Mouse (Mus musculus): ENCODE results near the gene Ermard.

Gene Ermard

DNA sequence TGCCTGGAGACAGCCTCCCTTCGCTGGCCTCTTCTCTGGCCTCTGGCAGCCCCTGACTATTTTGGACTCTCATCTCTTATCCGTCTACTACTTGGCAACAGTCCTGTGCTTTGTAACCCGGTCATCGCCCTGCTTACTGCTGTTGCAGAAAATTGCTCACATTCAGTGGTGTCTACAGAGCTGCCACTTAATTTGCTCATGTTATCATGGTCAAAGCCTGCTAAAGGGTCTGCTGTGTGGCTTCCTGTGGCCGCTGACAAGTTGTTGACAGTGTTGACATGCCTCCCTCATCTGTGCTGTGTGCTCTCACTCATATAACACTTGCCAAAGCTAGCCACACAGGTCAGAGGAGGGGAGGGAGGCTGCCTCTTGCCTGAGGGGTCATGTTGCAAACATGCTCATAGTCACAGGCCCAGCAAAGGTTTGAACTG lies 17.2 kb downstream of the Ermard start:
- POLR2A ChIA-PET, result interaction anchor here in 1 of 4 experiments (0.9 to 1.7 kb wide), 3 partner anchors 11 to 338 kb away, joined by 3 read pairs; partner anchors contain the start of gene Fam120b
- CTCF ChIA-PET, result no interaction called here

- POLR2A ChIA-PET, result interaction anchor here in 2 of 4 experiments (1.3 to 1.7 kb wide), 2 partner anchors 34 to 321 kb away, joined by 3 to 4 read pairs; no protein-coding TSS in a partner anchor
- CTCF ChIA-PET, result interaction anchor here in 1 of 4 experiments (1.2 kb wide), 1 partner anchor 14 kb away, joined by 3 read pairs; no protein-coding TSS in a partner anchor
These were observed 18.6 kb downstream of the Ermard start for GRCm38 (mm10) chr17:15059646-15060045.

- CTCF ChIA-PET, result no interaction called here
- POLR2A ChIA-PET, result interaction anchor here in 1 of 4 experiments (1.7 kb wide), 1 partner anchor 321 kb away, joined by 3 read pairs; no protein-coding TSS in a partner anchor
These were observed 19.3 kb downstream of the Ermard start for GRCm38 (mm10) chr17:15060356-15060755.

DNA sequence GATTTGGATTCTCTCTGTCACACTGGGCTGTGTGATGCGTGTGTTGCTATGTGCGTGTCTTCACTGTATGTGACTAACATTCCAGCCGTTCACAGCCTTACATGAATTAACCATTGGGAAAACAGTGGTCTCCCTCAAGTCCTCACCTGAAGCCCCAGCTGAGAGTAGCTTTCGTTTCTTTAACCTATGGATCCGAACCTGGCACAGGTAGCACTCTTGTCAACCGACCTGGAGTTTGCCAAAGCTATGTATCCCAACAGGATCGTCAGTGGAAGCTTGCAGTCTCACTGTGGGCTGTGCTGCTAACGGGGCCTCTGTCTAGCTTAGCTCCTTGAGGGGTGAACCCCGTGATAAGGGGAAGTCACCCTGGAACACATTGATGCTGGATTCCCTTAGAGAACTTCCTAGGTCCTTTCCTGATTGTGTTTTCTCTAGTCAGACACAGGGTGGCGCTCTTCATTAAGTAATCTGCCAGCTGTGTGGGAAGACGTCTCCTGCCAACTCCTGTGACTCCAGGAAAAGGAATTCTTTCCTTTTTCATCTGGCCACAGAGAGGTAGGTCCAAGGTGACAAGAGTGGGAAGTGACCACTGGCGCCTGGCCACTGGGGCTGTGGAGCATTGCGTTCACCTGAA lies 24.5 kb downstream of the Ermard start:
- CTCF ChIA-PET, result interaction anchor here (0.6 to 2.8 kb wide), 19 partner anchors 15 to 411 kb away, joined by 3 to 16 read pairs (median 5); partner anchors contain the start of genes Dll1 (in 1 of the 4) and Fam120b (in 1 of the 4)

GRCm38 (mm10) chr17:15066066-15066465 lies 25.1 kb downstream of the Ermard start:
- CTCF ChIA-PET, result interaction anchor here in 3 of 4 experiments (0.6 to 2.8 kb wide), 16 partner anchors 15 to 460 kb away, joined by 3 to 16 read pairs (median 6); partner anchors contain the start of genes Dll1 (in 1 of the 3) and Fam120b (in 1 of the 3)
- POLR2A ChIA-PET, result interaction anchor here in 3 of 4 experiments (0.6 to 4.7 kb wide), 12 partner anchors 9 to 407 kb away, joined by 3 to 37 read pairs (median 4); partner anchors contain the start of gene Dll1 (in 1 of the 3)

More for the DNA sequence above, 24.5 kb downstream of the Ermard start:
- POLR2A ChIA-PET, result interaction anchor here in 3 of 4 experiments (0.6 to 4.7 kb wide), 15 partner anchors 10 to 408 kb away, joined by 3 to 37 read pairs (median 4); partner anchors contain the start of gene Dll1 (in 1 of the 3)

GRCm38 (mm10) chr17:15066911-15067310 lies 25.9 kb downstream of the Ermard start:
- POLR2A ChIA-PET, result interaction anchor here in 2 of 4 experiments (0.7 to 4.7 kb wide), 6 partner anchors 10 to 329 kb away, joined by 3 to 37 read pairs (median 4); partner anchors contain the start of gene Dll1 (in 1 of the 2)
- CTCF ChIA-PET, result interaction anchor here in 2 of 4 experiments (1.6 to 2.8 kb wide), 5 partner anchors 232 to 406 kb away, joined by 6 to 16 read pairs (median 10); partner anchors contain the start of gene Dll1 (in 1 of the 2)

DNA sequence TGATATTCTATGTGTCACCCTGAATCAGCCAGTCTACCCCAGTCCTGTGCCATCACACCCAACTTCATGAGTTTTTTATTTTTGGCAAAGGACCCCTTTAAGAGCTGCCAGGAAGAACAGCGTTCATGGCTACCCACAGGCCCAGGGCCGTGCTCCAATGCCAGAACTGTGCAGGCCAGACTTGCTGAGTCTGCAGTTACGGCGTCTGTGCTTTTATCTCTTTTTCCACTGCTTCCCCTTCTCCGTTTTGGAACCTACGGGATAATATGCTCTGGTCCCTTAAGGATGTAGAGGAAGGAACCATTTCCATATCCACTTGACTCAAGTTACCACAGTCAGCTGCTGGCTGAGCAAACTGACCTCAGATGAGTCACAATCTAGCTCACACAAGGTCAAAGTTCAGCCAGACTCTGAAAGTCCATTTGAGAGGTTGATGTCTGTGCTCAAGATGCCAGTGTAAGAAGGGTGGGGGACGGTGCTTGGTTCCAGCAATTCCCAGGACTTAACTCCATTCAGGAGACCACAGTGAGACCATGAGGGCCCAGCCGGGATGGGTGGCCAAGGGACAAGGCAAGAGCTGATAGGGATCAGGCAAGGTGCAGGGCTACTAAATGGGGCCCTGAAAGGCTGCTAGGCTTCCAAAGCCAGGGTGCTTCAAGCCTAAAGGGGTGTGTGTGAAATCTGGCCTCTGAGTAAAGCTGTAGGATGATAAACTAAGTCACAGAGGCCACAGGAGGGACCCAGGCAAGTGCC lies 27.2 kb downstream of the Ermard start:
- POLR2A ChIA-PET, result interaction anchor here in 3 of 4 experiments (0.6 to 4.7 kb wide), 13 partner anchors 9 to 496 kb away, joined by 3 to 37 read pairs (median 3); partner anchors contain the start of genes Dll1 (in 1 of the 3), Fam120b (in 1 of the 3) and Prdm9 (in 1 of the 3)

DNA sequence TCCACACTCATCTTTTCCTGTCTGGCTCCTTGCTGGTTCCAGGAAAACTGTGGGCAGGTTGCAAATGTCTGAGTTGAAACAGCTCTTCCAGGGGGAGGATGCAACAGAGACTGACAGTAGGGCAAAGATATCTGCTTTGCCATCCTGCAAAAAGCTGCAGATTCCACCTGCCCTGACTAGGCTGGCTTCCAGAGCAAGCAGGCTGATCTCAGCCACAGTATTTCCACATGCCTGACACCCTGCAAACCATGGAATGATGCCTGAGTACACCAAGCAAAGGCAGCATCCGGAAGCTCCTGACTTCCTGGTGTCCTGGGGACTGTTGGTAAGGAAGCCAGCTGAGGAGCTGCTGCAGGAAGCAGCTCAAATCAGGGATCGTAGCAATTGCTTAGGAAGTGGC lies 28.1 kb downstream of the Ermard start:
- ChIA-PET POLR2A (interaction anchor here (0.6 to 4.7 kb wide), 7 partner anchors 11 to 495 kb away, joined by 3 to 37 read pairs (median 3); partner anchors contain the start of genes Dll1 (in 1 of the 4), Fam120b (in 1 of the 4) and Prdm9 (in 1 of the 4)), CTCF (interaction anchor here in 1 of 4 experiments (0.7 to 0.9 kb wide), 2 partner anchors 308 to 387 kb away, joined by 3 to 7 read pairs; no protein-coding TSS in a partner anchor)

More for the DNA sequence above, 27.2 kb downstream of the Ermard start:
- CTCF ChIA-PET, result interaction anchor here in 2 of 4 experiments (0.6 to 0.9 kb wide), 3 partner anchors 309 to 404 kb away, joined by 3 to 7 read pairs (median 3); no protein-coding TSS in a partner anchor

DNA sequence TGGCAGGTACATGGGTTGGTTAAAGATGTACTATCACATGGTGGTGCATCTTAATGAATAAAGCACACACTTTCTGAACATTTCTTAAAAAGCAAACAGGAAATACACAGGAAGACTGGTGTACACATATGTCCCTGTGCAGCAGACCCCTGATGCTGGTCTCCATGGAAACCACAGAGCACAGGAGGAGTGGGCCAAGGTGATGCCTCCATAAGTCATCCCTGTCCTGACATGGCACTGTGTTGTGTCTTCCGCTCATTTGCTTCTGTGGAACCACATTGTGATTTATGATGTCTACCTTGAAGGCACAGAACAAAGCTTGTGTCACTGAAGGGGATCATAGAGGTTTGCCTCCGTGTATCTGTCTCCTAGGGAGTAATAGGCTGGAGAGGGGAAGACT lies 31.2 kb downstream of the Ermard start:
- ChIA-PET CTCF (no interaction called here), POLR2A (no interaction called here)

GRCm38 (mm10) chr17:15075033-15075432 lies 34.0 kb downstream of the Ermard start:
- POLR2A ChIA-PET, result interaction anchor here in 3 of 4 experiments (0.5 to 1.1 kb wide), 4 partner anchors 173 to 489 kb away, joined by 3 read pairs; partner anchors contain the start of gene Prdm9 (in 1 of the 3)
- CTCF ChIA-PET, result no interaction called here

- POLR2A ChIA-PET, result interaction anchor here in 3 of 4 experiments (0.5 to 1.5 kb wide), 4 partner anchors 9 to 836 kb away, joined by 3 to 5 read pairs (median 4); no protein-coding TSS in a partner anchor
- CTCF ChIA-PET, result no interaction called here
These were observed 36.5 kb downstream of the Ermard start for GRCm38 (mm10) chr17:15077536-15077935.

- CTCF ChIA-PET, result no interaction called here
- POLR2A ChIA-PET, result interaction anchor here in 1 of 4 experiments (1.1 kb wide), 1 partner anchor 292 kb away, joined by 3 read pairs; no protein-coding TSS in a partner anchor
These were observed 43.3 kb downstream of the Ermard start for GRCm38 (mm10) chr17:15084226-15084848.

DNA sequence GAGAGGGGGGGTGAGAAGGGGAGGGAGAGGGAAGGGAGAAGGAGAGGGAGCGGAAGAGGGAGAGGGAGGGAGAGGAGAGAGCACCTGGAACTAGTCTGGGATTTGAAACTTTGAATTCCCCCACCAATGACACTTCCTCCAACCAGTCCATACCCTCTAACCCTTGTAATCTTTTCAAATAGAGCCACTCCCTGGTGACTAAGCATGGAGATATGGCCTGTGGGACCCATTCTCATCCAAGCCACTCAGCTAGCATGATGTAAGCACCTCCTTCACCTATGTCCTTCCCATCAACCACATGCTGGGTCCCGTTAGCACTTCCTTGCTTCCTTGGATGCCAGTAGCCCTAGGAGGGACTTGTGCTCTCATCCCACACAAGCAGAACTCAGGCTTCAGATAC lies 44.0 kb downstream of the Ermard start:
- ChIA-PET POLR2A (no interaction called here), CTCF (no interaction called here)

- ChIA-PET CTCF (no interaction called here), POLR2A (interaction anchor here in 1 of 4 experiments (0.6 to 1.3 kb wide), 2 partner anchors 13 to 20 kb away, joined by 3 read pairs; no protein-coding TSS in a partner anchor)
These were observed 47.2 kb downstream of the Ermard start for GRCm38 (mm10) chr17:15088166-15088565.

DNA sequence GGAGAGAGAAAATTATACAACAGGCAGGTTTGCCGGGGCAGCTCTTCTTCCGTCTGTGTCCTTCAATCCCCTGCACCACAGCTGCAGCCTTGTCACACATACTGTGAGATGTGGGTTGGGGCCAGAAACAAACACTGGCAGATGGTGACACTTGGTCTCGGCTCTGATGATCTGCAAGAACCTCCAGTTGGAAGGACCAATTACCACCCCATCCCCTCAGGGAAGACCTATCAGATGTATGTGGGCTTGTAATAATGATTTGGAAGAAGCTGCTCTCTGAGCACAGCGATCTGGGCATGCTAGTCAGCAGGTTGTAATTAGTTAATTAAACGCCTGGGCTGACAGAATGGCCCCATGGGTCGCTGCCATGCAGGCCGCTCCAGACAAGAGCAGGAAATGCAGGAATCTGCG lies 47.6 kb downstream of the Ermard start:
- ChIA-PET POLR2A (interaction anchor here in 1 of 4 experiments (0.6 to 1.3 kb wide), 2 partner anchors 13 to 20 kb away, joined by 3 read pairs; no protein-coding TSS in a partner anchor), CTCF (no interaction called here)

DNA sequence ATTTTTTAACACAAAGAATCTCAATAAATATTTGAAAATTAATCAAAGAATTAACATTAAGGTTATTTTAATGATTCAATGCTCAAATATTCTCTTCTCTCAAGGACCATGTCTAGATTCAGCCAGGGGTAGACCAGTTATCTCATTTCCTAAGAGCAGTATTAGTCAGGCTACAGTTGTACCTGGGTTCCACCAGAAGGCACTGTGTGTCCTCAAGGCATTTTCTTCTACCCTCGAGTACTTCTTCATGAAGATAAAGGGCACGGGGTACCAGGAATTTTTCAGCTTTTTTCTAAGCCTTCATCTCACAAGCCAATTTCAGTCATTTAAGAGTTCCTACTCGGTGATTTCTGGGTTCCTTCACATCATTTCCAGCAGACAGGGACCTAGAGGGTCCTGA lies 50.7 kb downstream of the Ermard start:
- ChIA-PET POLR2A (no interaction called here), CTCF (no interaction called here)

DNA sequence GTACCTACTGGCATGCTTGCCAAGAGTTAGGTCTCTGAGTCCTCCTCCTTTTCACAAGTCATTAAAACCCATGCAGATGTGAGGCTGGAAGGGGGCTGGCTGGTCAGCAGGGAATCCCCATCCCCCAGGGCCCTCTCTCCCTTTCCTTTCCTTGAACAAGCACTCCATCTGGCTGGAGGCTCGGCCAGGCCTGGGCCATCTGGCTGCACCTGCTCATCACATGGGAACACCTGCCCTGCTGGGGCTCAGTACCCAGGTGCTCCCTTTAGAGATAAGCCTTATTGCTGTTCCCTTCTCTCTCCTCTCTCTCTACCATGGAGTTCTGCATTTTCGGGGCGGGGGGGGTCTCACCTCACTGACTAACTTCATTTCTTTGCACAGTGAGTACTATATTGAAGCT lies 52.5 kb downstream of the Ermard start:
- POLR2A ChIA-PET, result interaction anchor here in 2 of 4 experiments (0.7 to 1.0 kb wide), 5 partner anchors 10 to 404 kb away, joined by 3 to 15 read pairs (median 4); no protein-coding TSS in a partner anchor

GRCm38 (mm10) chr17:15096853-15097252 lies 55.8 kb downstream of the Ermard start:
- CTCF ChIA-PET, result no interaction called here

More for the DNA sequence above, 52.5 kb downstream of the Ermard start:
- CTCF ChIA-PET, result interaction anchor here in 1 of 4 experiments (0.6 kb wide), 1 partner anchor 434 kb away, joined by 3 read pairs; no protein-coding TSS in a partner anchor

More at GRCm38 (mm10) chr17:15096853-15097252, 55.8 kb downstream of the Ermard start:
- POLR2A ChIA-PET, result no interaction called here

Data from embryonic stem cell, embryonic (primary cell).